Mouse (Mus musculus): ENCODE measurements around the gene Cdc34.

- no peak for TF ChIP-seq CTCF (IDR thresholded peaks at IDR 0.05; ENCODE audit: low read depth)
- TF ChIP-seq EP300 (IDR thresholded peaks at IDR 0.05; ENCODE audit: low read depth), result no peak
These were observed 16.9 kb upstream of the Cdc34 start for GRCm38 (mm10) chr10:79665051-79665450.
